ENCODE assay signal across 14 mouse cellular contexts in genomic region chr2:71543531-71543930, GRCm38 (mm10). TPM values are rescaled to one million over a fixed set of nuclear protein-coding genes. Genes with fewer than 3 reads are reported as not detected.
DNase-seq lines count a peak whose midpoint lies in the region; ATAC-seq and TF ChIP-seq lines count a peak whose summit lies in the region.
"Had no signal": no experiment of that assay in that cellular context is flagged by ENCODE, and none has a peak within 500 bp of the region (broad histone marks: within the 10 kb centered on the region; RNA-seq: fewer than 3 reads in every experiment).

No protein-coding gene starts in this region.

- peak; percentile 20 for DNase-seq in embryo, embryonic 11 days
- no peak for DNase-seq in embryo, embryonic 9.5 days (ENCODE audit: extremely low spot score)
- no peak for DNase-seq in forebrain, embryonic 11.5 days (ENCODE audit: low spot score)
- DNase-seq in urinary bladder, postnatal 25 days (ENCODE audit: low spot score), result no peak
- DNase-seq in ovary, postnatal 14 days (ENCODE audit: low spot score), result no peak
- DNase-seq in adrenal gland, adult 8-10 months, result no peak
- DNase-seq: cerebellum, adult 9-10 months had no signal

- H3K9ac ChIP-seq in forebrain, embryonic 11.5 days (ENCODE audit: low read length), result peak overlapping the region; percentile 73
- no peak overlapping the region; the same call in 1 of the 2 replicates for H3K9ac ChIP-seq in limb, embryonic 13.5 days
- H3K9ac ChIP-seq: liver, embryonic 12.5 days had no signal

- ATAC-seq in forebrain, embryonic 11.5 days (replicated peaks; ENCODE audit: low FRiP score), result no peak
- no peak for ATAC-seq in limb, embryonic 13.5 days (ENCODE audit: low FRiP score, low read depth)

- H3K4me2 ChIP-seq in forebrain, embryonic 11.5 days (ENCODE audit: low read depth, low read length, severe bottlenecking), result peak overlapping the region; percentile 96
- peak overlapping the region; percentile 97; the same call in 1 of the 2 replicates for H3K4me2 ChIP-seq in limb, embryonic 13.5 days (replicated peaks)

- H3ac ChIP-seq in C2C12 (ENCODE audit: control insufficient read depth, insufficient read length, low read depth), result peak overlapping the region; percentile 77

- H3K36me3 ChIP-seq in C2C12 (ENCODE audit: control insufficient read depth, insufficient read depth), result peaks cover 7% of the 10 kb centered on the region
- H3K36me3 ChIP-seq in forebrain, embryonic 11.5 days (ENCODE audit: control insufficient read depth, insufficient read depth, low read length), result no peaks in the 10 kb centered on the region; the same call in 1 of the 2 replicates
- H3K36me3 ChIP-seq in limb, embryonic 13.5 days, result no peaks in the 10 kb centered on the region
- H3K36me3 ChIP-seq: liver, embryonic 12.5 days had no signal

- H3K79me3 ChIP-seq in C2C12 (ENCODE audit: low read depth), result peaks cover 8% of the 10 kb centered on the region

- H3K27ac ChIP-seq in forebrain, embryonic 11.5 days (ENCODE audit: low read depth, low read length), result peak overlapping the region; percentile 84; the same call in 1 of the 2 replicates
- no peak overlapping the region for H3K27ac ChIP-seq in limb, embryonic 13.5 days
- H3K27ac ChIP-seq: liver, embryonic 12.5 days had no signal

- no peaks in the 10 kb centered on the region for H3K9me3 ChIP-seq in forebrain, embryonic 11.5 days (ENCODE audit: control insufficient read depth, low read length)
- no peaks in the 10 kb centered on the region for H3K9me3 ChIP-seq in limb, embryonic 13.5 days
- H3K9me3 ChIP-seq: liver, embryonic 12.5 days had no signal

- peaks cover 33% of the 10 kb centered on the region for H3K4me1 ChIP-seq in forebrain, embryonic 11.5 days (replicated peaks; ENCODE audit: control insufficient read depth, insufficient read depth, low read length)
- H3K4me1 ChIP-seq in limb, embryonic 13.5 days, result peaks cover 61% of the 10 kb centered on the region

- 2% methylated on average over 9 of the region's 9 CpGs for WGBS in forebrain, embryonic 11.5 days
- 4% methylated on average over 9 of the region's 9 CpGs for WGBS in limb, embryonic 13.5 days

- H3K27me3 ChIP-seq in C2C12 (ENCODE audit: control insufficient read depth, insufficient read depth, insufficient read length), result no peaks in the 10 kb centered on the region
- H3K27me3 ChIP-seq in forebrain, embryonic 11.5 days (ENCODE audit: control insufficient read depth, insufficient read depth, low read length), result peaks cover 66% of the 10 kb centered on the region
- peaks cover 89% of the 10 kb centered on the region for H3K27me3 ChIP-seq in limb, embryonic 13.5 days

- H3K4me3 ChIP-seq in C2C12 (ENCODE audit: insufficient read depth, poor library complexity, severe bottlenecking), result peak overlapping the region; percentile 60
- H3K4me3 ChIP-seq in forebrain, embryonic 11.5 days (ENCODE audit: low read depth, low read length), result peak overlapping the region; percentile 54
- peak overlapping the region; percentile 55 for H3K4me3 ChIP-seq in limb, embryonic 13.5 days

- H3K79me2 ChIP-seq in C2C12 (ENCODE audit: control insufficient read depth, insufficient read depth), result peaks cover 29% of the 10 kb centered on the region

- TF ChIP-seq CTCF in C2C12 (IDR thresholded peaks at IDR 0.05; ENCODE audit: control insufficient read depth, insufficient read depth, insufficient read length), result no peak

TF ChIP-seq in C2C12, 6 proteins besides CTCF, POLR2A, EP300 and RAD21:
- TF ChIP-seq USF1 (IDR thresholded peaks at IDR 0.05; ENCODE audit: low read depth), result no peak
- no peak for TF ChIP-seq MAX (IDR thresholded peaks at IDR 0.05)
- no peak for TF ChIP-seq MYOG (IDR thresholded peaks at IDR 0.05; ENCODE audit: control insufficient read depth, extremely low read depth, insufficient read length)
- TF ChIP-seq MYOD1 (IDR thresholded peaks at IDR 0.05; ENCODE audit: control insufficient read depth, insufficient read length, low read depth), result no peak
- TF ChIP-seq FOSL1 (IDR thresholded peaks at IDR 0.05; ENCODE audit: insufficient read depth, low read length, poor library complexity, severe bottlenecking), result no peak
- no peak for TF ChIP-seq CEBPB (IDR thresholded peaks at IDR 0.05; ENCODE audit: low read depth)

RNA-seq across cellular contexts. Expression of gene Dlx2, which starts 3.0 kb away (rescaled TPM):
- polyA plus RNA-seq in C2C12 (2012; fragmentation: generic; extraction: Trizol), result 16.0 TPM
- 66.7 and 67.8 TPM in 2 replicates for polyA plus RNA-seq in forebrain, embryonic 11.5 days (2014; fragmentation: Nextera tagmentation; extraction: Ambion mirVana)
- 3.7 and 4.4 TPM in 2 replicates for polyA plus RNA-seq in limb, embryonic 13.5 days (2015; fragmentation: Nextera tagmentation; extraction: Ambion mirVana)
- total RNA-seq in adrenal gland, adult 8-10 months (2022), result under 1 TPM; 0.17 to 0.38 (median 0.19) TPM
- polyA plus RNA-seq: kidney, embryonic 14.5 days; spleen, adult 2 months; urinary bladder, adult 2 months had no signal

RNA-seq across cellular contexts. Expression of gene Dlx1, which starts 15.6 kb away (rescaled TPM):
- 4.9 TPM for polyA plus RNA-seq in C2C12 (2012; fragmentation: generic; extraction: Trizol)
- 118 and 133 TPM in 2 replicates for polyA plus RNA-seq in forebrain, embryonic 11.5 days (2014; fragmentation: Nextera tagmentation; extraction: Ambion mirVana)
- polyA plus RNA-seq in limb, embryonic 13.5 days (2015; fragmentation: Nextera tagmentation; extraction: Ambion mirVana), result 5.3 and 6.0 TPM in 2 replicates
- under 1 TPM; 0.24 to 0.61 (median 0.42) TPM for total RNA-seq in adrenal gland, adult 8-10 months (2022)
- polyA plus RNA-seq: heart, embryonic 14.5 days; kidney, embryonic 14.5 days had no signal

Comparison
In these comparisons a context has a peak if more than half of its experiments do, and no peak if none do; other contexts are left out.
1. RNA of gene Dlx1, which starts 15.6 kb away (polyA plus RNA-seq): 118 to 133 TPM in forebrain, embryonic 11.5 days; 5.3 to 6.0 TPM in limb, embryonic 13.5 days and 4.9 TPM in C2C12 (single experiment); every median in the first group is over 10 times any median in the second.
2. Peak in every context shown above with its lines, with median percentiles within 50 percentile points of each other: H3K4me3 ChIP-seq.